Mouse (Mus musculus) erythroblast, embryonic 14.5 days (primary cell): ENCODE measurements around the gene Ilkap. TPM values are rescaled to one million over a fixed set of nuclear protein-coding genes. Genes with fewer than 3 reads are reported as not detected.

Experiments
- H3K27me3 ChIP-seq: 2 replicates; pipeline ENCODE4 v1.6.1; 2012; ENCODE audit warnings: inconsistent platforms; ENCODE audit not compliant: control insufficient read depth
- H3K36me3 ChIP-seq: 2 replicates; pipeline ENCODE4 v1.6.1; 2012; ENCODE audit warnings: mild to moderate bottlenecking, inconsistent platforms; ENCODE audit not compliant: control insufficient read depth
- H3K4me1 ChIP-seq: 2 replicates; pipeline ENCODE4 v1.6.1; 2012; ENCODE audit warnings: inconsistent platforms; ENCODE audit not compliant: control insufficient read depth
- H3K4me3 ChIP-seq: replicated peaks from 2 replicates; pipeline ENCODE3; 2012; ENCODE audit warnings: moderate library complexity, mild to moderate bottlenecking, inconsistent platforms
- H3K9me3 ChIP-seq: 2 replicates; pipeline ENCODE4 v1.6.1; 2012; ENCODE audit warnings: low read length, inconsistent platforms, mixed read lengths; ENCODE audit not compliant: control insufficient read depth
- GATA1 ChIP-seq: IDR thresholded peaks from 2 replicates; pipeline ENCODE4 v1.6.1; 2012; ENCODE audit warnings: low read length, inconsistent platforms, mixed read lengths
- TAL1 ChIP-seq: IDR thresholded peaks from 3 replicates; pipeline ENCODE4 v1.6.1; 2012; ENCODE audit warnings: low read length, inconsistent platforms, mixed read lengths
- polyA plus RNA-seq: library from polyadenylated mRNA; stranded (reverse); fragments of >175 nt; gene quantifications from 2 replicates; pipeline ENCODE4 v1.2.3, GENCODE M21; 2012

Gene Ilkap
- polyA plus RNA-seq, 1 experiment: 6.5 TPM

DNA sequence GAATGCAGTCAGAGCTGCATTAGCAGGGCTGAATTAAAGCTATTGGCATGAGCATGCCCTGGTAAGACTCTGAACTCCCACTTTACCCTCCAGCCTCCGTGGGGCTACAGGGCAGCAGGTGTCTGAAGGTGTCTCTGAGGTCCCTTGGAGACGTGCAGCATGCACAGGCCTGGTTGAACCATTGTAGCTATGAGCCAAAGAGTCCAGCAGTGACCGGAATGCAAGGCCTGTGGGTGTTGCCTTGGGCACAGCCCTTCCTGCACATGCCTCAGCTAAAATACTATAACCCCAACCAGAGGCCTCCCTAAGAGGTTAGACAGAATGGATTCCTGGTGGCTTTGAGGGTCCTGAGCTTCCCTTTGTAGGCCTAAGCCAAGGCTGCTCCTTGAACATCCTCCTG lies 47.4 kb downstream of the Ilkap start:
- H3K9me3 ChIP-seq: no peaks in the 10 kb centered on the region
- H3K4me3 ChIP-seq: no peak overlapping the region
- H3K4me1 ChIP-seq: no peaks in the 10 kb centered on the region
- peaks cover 6% of the 10 kb centered on the region for H3K27me3 ChIP-seq
- no peaks in the 10 kb centered on the region for H3K36me3 ChIP-seq
- TF ChIP-seq GATA1: no peak
- no peak for TF ChIP-seq TAL1

DNA sequence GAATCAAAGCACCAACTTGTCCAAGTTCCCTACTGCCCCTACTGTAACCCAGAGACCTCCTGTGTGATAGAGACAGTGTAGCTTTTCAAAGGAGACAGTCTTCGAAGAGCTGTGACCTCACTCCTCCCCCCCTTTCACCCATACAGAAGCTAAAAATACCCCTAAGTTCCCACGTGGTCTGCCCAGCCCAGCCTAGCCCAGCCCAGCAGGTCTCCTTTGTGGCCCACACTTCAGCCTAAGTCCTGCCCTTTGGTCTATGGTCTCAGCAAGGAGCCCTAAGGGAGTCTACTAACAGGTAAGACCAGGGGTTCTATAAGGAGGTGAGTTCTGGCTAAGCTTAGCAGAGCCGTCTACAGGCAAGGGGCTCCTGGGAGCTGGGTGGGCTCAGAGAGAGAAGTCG lies 47.8 kb downstream of the Ilkap start, which contains the start of gene Klhl30:
Gene Klhl30, plus strand, starts transcription at position 176 of the 400 bp plus-strand sequence.
- H3K4me1 ChIP-seq: no peaks in the 10 kb centered on the region
- no peaks in the 10 kb centered on the region for H3K9me3 ChIP-seq
- TF ChIP-seq TAL1 (no peak), GATA1 (no peak)
- no peaks in the 10 kb centered on the region for H3K36me3 ChIP-seq
- peaks cover 10% of the 10 kb centered on the region for H3K27me3 ChIP-seq
- no peak within 1 kb of the TSS for H3K4me3 ChIP-seq

DNA sequence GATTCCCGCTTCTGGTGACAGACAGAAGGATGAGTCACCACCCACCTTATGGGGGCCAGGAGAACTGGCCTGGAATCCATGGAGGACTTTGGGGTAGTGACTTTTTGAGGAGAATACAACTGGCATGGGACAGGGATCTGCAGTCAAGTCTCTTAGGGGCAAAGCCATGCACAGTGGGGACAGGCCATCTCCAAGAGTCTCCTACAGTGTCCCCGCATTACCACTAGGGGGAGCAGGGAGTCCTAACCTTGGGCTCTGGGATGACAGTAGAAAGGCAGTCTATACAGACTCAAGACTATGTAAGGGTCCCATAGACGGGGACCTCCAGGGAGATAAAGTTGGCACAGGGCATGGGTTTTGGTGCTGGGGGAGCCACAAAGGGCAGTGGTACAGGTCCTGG lies 51.7 kb downstream of the Ilkap start:
- Histone ChIP-seq H3K27me3 (peaks cover 47% of the 10 kb centered on the region), H3K4me3 (no peak overlapping the region), H3K36me3 (no peaks in the 10 kb centered on the region), H3K4me1 (no peaks in the 10 kb centered on the region), H3K9me3 (no peaks in the 10 kb centered on the region; the same call in 1 of the 2 replicates)
- TF ChIP-seq GATA1 (no peak), TAL1 (no peak)

DNA sequence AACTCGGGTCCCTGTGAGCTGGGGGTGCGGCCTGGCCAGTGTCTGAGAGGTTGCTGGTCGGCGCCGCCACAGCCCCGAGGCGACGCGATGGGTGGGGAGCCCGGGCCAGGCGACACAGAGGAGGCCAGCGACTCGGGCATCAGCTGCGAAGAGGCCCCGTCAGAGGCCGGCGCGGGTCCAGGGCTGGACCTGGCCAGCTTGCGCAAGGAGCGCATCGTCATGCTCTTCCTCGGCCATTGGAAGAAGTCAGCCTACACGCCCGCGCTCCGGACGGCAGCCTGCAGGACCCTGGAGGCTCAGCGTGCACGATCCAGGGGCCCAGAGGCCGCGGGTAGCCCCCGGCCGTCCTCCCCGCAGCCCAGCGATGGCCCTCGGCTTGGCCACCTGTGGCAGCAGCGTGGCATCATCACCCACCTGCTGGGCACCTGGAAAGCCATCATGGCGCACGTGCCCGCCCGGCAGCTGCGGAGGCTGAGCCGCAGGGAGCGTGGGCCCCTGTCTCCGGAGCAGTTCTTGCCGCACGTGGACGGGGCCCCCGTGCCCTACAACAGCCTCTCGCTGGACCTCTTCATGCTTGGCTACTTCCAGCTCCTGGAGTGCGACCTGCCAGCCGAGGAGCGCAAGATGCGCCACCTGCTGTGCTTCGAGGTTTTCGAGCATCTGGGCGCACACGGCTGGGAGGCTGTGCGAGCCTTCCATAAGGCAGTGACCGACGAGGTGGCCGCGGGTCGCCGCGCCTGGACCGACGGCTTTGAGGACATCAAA lies 53.5 kb downstream of the Ilkap start:
- H3K27me3 ChIP-seq: peaks cover 51% of the 10 kb centered on the region
- no peaks in the 10 kb centered on the region for H3K4me1 ChIP-seq
- H3K9me3 ChIP-seq: no peaks in the 10 kb centered on the region; the same call in 1 of the 2 replicates
- H3K36me3 ChIP-seq: no peaks in the 10 kb centered on the region
- no peak overlapping the region for H3K4me3 ChIP-seq
- no peak for TF ChIP-seq TAL1
- no peak for TF ChIP-seq GATA1

DNA sequence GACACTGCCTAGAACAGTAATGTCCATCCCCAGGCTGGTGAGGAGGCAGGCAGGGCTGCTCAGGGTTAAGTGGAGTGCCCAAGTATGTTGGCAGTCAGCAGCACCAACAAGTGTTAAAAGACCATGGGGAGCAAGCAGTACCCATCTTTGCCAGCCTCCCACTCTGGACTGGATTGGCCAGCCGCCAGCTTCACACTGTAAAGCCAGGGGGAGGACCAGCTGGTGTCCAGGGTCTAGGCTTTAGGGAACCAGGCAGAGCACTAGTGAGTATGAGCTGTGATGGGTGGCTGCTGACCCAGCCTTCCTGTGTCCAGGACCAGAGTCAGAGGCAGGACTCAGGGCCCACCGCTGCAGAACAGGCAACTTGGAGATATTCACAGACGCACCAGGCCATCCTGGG lies 54.6 kb downstream of the Ilkap start:
- Histone ChIP-seq H3K4me1 (no peaks in the 10 kb centered on the region), H3K36me3 (no peaks in the 10 kb centered on the region), H3K27me3 (peaks cover 52% of the 10 kb centered on the region), H3K9me3 (no peaks in the 10 kb centered on the region; the same call in 1 of the 2 replicates), H3K4me3 (no peak overlapping the region)
- TF ChIP-seq GATA1 (no peak), TAL1 (no peak)

DNA sequence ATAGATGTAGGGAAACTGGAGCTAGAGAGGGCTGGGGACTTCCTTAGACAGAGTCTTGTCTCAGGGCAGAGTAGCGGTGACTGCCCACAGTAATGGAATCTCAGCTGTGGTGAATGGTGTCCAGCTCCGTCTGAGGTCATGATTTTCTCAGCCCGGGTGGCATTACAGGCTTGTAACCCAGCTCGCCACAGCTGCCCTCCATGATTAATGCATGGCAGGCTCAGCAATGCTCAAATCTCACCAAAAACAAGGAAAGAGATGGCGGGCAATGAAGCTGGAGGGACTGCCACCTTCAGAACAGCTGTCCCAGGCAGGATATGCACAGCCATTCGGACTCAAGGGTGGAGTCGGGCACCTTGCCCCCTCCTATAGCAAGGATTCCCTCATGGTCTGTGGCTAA lies 61.3 kb downstream of the Ilkap start:
- H3K4me3 ChIP-seq: no peak overlapping the region
- H3K27me3 ChIP-seq: peaks cover 7% of the 10 kb centered on the region
- H3K4me1 ChIP-seq: peaks cover 6% of the 10 kb centered on the region
- no peaks in the 10 kb centered on the region for H3K36me3 ChIP-seq
- H3K9me3 ChIP-seq: no peaks in the 10 kb centered on the region
- TF ChIP-seq TAL1: no peak
- no peak for TF ChIP-seq GATA1

DNA sequence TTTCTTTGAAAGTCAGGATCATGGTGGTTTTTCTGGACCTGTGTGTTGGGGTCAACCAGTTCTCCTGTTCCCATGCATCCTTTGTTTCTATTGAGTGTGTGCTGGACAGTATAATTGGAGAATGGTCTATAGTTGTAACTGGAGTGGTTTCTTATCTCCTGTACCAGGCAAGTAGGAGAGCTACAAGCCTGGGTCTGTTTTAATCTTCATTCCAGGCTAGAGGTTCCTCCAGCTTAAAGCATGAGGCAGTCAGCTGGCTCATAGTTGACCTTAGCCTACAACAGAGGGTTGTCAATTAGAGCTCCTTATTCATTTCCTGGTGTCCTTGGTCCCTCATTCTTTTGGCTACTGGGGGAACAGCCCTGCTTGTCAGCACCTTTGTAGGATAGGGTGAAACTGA lies 65.0 kb downstream of the Ilkap start:
- Histone ChIP-seq H3K4me3 (no peak overlapping the region), H3K27me3 (no peaks in the 10 kb centered on the region; the same call in 1 of the 2 replicates)

DNA sequence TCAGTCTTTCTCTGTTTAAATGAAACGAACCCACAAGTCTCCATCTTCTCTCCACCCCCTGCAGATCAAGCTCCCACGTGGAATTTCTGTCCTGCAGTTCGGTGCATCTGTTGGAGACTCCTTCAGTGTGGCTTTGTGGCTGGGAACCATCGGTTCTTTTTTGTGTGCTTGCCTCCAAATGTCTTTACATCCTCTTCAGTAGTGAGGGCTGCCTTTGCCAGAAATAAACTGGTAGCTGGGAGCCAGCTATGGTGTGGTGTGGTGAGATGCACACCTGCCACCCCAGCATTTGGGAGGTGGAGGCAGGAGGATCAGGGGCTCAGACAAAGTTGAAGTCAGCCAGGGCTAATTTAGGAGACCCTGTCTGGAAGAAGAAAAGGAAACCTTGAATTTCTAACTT lies 66.5 kb downstream of the Ilkap start:
- Histone ChIP-seq H3K4me3 (no peak overlapping the region), H3K9me3 (no peaks in the 10 kb centered on the region), H3K36me3 (no peaks in the 10 kb centered on the region), H3K27me3 (no peaks in the 10 kb centered on the region), H3K4me1 (peaks cover 6% of the 10 kb centered on the region)
- TF ChIP-seq TAL1 (no peak), GATA1 (no peak)

More for the DNA sequence above, 65.0 kb downstream of the Ilkap start:
- no peaks in the 10 kb centered on the region for H3K36me3 ChIP-seq
- TF ChIP-seq GATA1 (no peak), TAL1 (no peak)
- H3K4me1 ChIP-seq: peaks cover 6% of the 10 kb centered on the region
- no peaks in the 10 kb centered on the region for H3K9me3 ChIP-seq

DNA sequence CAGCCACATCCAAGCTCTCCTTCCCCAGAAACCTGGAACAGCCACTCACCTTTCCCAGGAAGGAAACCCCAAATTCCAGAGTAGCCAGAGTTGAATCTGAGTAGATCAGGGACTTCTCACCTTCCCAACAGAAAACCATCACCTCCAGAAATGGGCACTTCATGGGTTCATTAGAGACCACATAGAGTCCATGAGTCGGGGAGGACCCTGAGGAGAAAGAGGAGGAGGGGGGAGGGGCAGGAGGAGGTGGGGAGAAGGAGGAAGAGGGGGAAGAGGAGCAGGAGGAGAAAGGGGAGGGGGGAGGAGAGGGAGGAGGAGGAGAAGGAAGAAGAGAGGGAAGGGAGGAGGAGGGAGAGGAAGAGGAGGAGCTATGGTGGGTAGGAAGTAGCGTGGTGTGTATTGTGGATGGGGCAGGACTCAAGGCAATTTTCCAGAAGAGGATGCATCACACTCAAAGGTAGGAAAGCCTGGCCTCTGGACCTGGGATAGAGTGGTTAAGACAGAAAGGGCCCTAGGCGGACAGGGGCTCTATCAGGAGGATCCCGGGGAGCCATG lies 73.0 kb downstream of the Ilkap start:
- Histone ChIP-seq H3K4me3 (no peak overlapping the region), H3K9me3 (no peaks in the 10 kb centered on the region), H3K4me1 (peaks cover 11% of the 10 kb centered on the region), H3K36me3 (no peaks in the 10 kb centered on the region), H3K27me3 (no peaks in the 10 kb centered on the region)
- TF ChIP-seq TAL1 (no peak), GATA1 (no peak)
